Mouse (Mus musculus) thymus, adult 2 months (tissue): ENCODE measurements around the gene Sycp2. TPM values are rescaled to one million over a fixed set of nuclear protein-coding genes. Genes with fewer than 3 reads are reported as not detected.

Experiments used
- DNase-seq: peaks from one replicate; pipeline ENCODE4 v3.0.0; 2021
- H3K27ac ChIP-seq: fragments of 200-500 bp; 2 replicates; pipeline ENCODE4 v1.5.1; 2012; ENCODE audit warnings: low read length, control low read depth; ENCODE audit not compliant: control insufficient read depth, insufficient read depth
- H3K27me3 ChIP-seq: fragments of 200-500 bp; 2 replicates; pipeline ENCODE4 v1.6.1; 2012; ENCODE audit warnings: mild to moderate bottlenecking, low read length, moderate library complexity, mixed read lengths; ENCODE audit not compliant: control insufficient read depth, insufficient read depth
- H3K36me3 ChIP-seq: fragments of 200-500 bp; 2 replicates; pipeline ENCODE4 v1.6.1; 2012; ENCODE audit warnings: mild to moderate bottlenecking, low read length, moderate library complexity; ENCODE audit not compliant: control insufficient read depth, insufficient read depth
- H3K4me1 ChIP-seq: fragments of 200-500 bp; replicated peaks from 2 replicates; pipeline ENCODE4 v1.6.1; 2012; ENCODE audit warnings: low read length; ENCODE audit not compliant: control insufficient read depth, insufficient read depth
- H3K4me3 ChIP-seq: fragments of 200-500 bp; 2 replicates; pipeline ENCODE4 v1.5.1; 2012; ENCODE audit warnings: mild to moderate bottlenecking, low read length, control low read depth, moderate library complexity; ENCODE audit not compliant: control insufficient read depth, insufficient read depth
- CTCF ChIP-seq: fragments of 200-500 bp; IDR thresholded peaks from 2 replicates; pipeline ENCODE4 v1.5.1; 2012; ENCODE audit warnings: mild to moderate bottlenecking, control low read depth, low read length, moderate library complexity, borderline replicate concordance; ENCODE audit not compliant: control insufficient read depth, poor library complexity, insufficient read depth; ENCODE audit errors: extremely low read depth
- POLR2A ChIP-seq: fragments of 200-500 bp; IDR thresholded peaks from 2 replicates; pipeline ENCODE4 v1.6.1; 2012; ENCODE audit warnings: mild to moderate bottlenecking, low read length, control low read depth, moderate library complexity; ENCODE audit not compliant: control insufficient read depth, poor library complexity, insufficient read depth; ENCODE audit errors: extremely low read depth
- WGBS: fragments of 180-500 bp; shearing (Covaris S2); methylation state at CpG from one replicate; pipeline ENCODE4 v1.1.7; 2018; 5-methylcytosine and 5-hydroxymethylcytosine counted together
- polyA plus RNA-seq: library from polyadenylated mRNA; depleted of rRNA; stranded (reverse); fragments of >200 nt; gene quantifications from 2 replicates; pipeline ENCODE4 v1.2.3, GENCODE M21; 2012

Sycp2 gene
- polyA plus RNA-seq, 1 experiment = not detected

GRCm38 (mm10) chr2:178433495-178433894 lies 26.0 kb upstream of the Sycp2 start:
- WGBS = 88% methylated on average over 2 of the region's 2 CpGs
- no peak for TF ChIP-seq POLR2A
- no peak for TF ChIP-seq CTCF

GRCm38 (mm10) chr2:178430231-178430630 lies 22.7 kb upstream of the Sycp2 start, which contains the start of gene Cdh26:
Gene Cdh26 (plus strand): TSS chr2:178430531.
- Histone ChIP-seq H3K27me3 (no peaks in the 10 kb centered on the region), H3K36me3 (no peaks in the 10 kb centered on the region), H3K4me3 (no peak within 1 kb of the TSS), H3K4me1 (no peaks in the 10 kb centered on the region), H3K27ac (no peak within 1 kb of the TSS)
- DNase-seq = no peak
- TF ChIP-seq CTCF = no peak
- no peak for TF ChIP-seq POLR2A
- 97% methylated on average over 4 of the region's 4 CpGs for WGBS

More at GRCm38 (mm10) chr2:178433495-178433894, 26.0 kb upstream of the Sycp2 start:
- no peaks in the 10 kb centered on the region for H3K36me3 ChIP-seq
- H3K27ac ChIP-seq = no peak overlapping the region
- no peaks in the 10 kb centered on the region for H3K4me1 ChIP-seq
- no peaks in the 10 kb centered on the region for H3K27me3 ChIP-seq
- DNase-seq = no peak
- no peak overlapping the region for H3K4me3 ChIP-seq

GRCm38 (mm10) chr2:178429426-178429825 lies 21.9 kb upstream of the Sycp2 start:
- no peak overlapping the region for H3K27ac ChIP-seq
- 95% methylated on average over 6 of the region's 6 CpGs for WGBS
- H3K27me3 ChIP-seq = no peaks in the 10 kb centered on the region
- no peaks in the 10 kb centered on the region for H3K36me3 ChIP-seq
- H3K4me1 ChIP-seq = no peaks in the 10 kb centered on the region
- no peak for DNase-seq
- no peak overlapping the region for H3K4me3 ChIP-seq
- TF ChIP-seq CTCF = no peak
- TF ChIP-seq POLR2A = no peak

- Histone ChIP-seq H3K27me3 (no peaks in the 10 kb centered on the region), H3K4me1 (no peaks in the 10 kb centered on the region), H3K4me3 (no peak overlapping the region), H3K36me3 (no peaks in the 10 kb centered on the region), H3K27ac (no peak overlapping the region)
- TF ChIP-seq CTCF = no peak
- TF ChIP-seq POLR2A = no peak
- no peak for DNase-seq
- 86% methylated on average over 4 of the region's 4 CpGs for WGBS
These were observed 21.2 kb upstream of the Sycp2 start for GRCm38 (mm10) chr2:178428676-178429075.

- TF ChIP-seq CTCF (no peak), POLR2A (no peak)
- 76% methylated on average over 9 of the region's 9 CpGs for WGBS
These were observed 20.7 kb upstream of the Sycp2 start for GRCm38 (mm10) chr2:178428183-178428582.

GRCm38 (mm10) chr2:178427181-178427580 lies 19.7 kb upstream of the Sycp2 start:
- TF ChIP-seq CTCF = no peak
- TF ChIP-seq POLR2A = no peak
- WGBS = 92% methylated on average over 5 of the region's 5 CpGs
- Histone ChIP-seq H3K27me3 (no peaks in the 10 kb centered on the region), H3K4me3 (no peak overlapping the region), H3K27ac (no peak overlapping the region), H3K36me3 (no peaks in the 10 kb centered on the region), H3K4me1 (no peaks in the 10 kb centered on the region)
- no peak for DNase-seq

More at GRCm38 (mm10) chr2:178428183-178428582, 20.7 kb upstream of the Sycp2 start:
- Histone ChIP-seq H3K4me3 (no peak overlapping the region), H3K36me3 (no peaks in the 10 kb centered on the region), H3K4me1 (no peaks in the 10 kb centered on the region), H3K27ac (no peak overlapping the region), H3K27me3 (no peaks in the 10 kb centered on the region)
- DNase-seq = no peak

GRCm38 (mm10) chr2:178426229-178426628 lies 18.7 kb upstream of the Sycp2 start:
- DNase-seq = no peak
- no peak overlapping the region for H3K4me3 ChIP-seq
- H3K27me3 ChIP-seq = no peaks in the 10 kb centered on the region
- no peaks in the 10 kb centered on the region for H3K4me1 ChIP-seq
- TF ChIP-seq POLR2A (no peak), CTCF (no peak)
- WGBS = 52% methylated on average over 4 of the region's 4 CpGs
- H3K36me3 ChIP-seq = no peaks in the 10 kb centered on the region
- no peak overlapping the region for H3K27ac ChIP-seq
